Mouse (Mus musculus) sigmoid colon, adult 10 weeks (tissue): Measurements from ENCODE around the gene Grin1. TPM values are rescaled to one million over a fixed set of nuclear protein-coding genes. Genes with fewer than 3 reads are reported as not detected.

Source experiments
- polyA plus RNA-seq: library from polyadenylated mRNA; stranded (reverse); fragments of 350-450 nt; fragmentation: Illumina TruSeq; extraction: RNeasy Lipid Tissue Mini Kit (QIAGEN cat#74804); gene quantifications from one replicate; pipeline ENCODE4 v1.2.3, GENCODE M21; 2014; ENCODE audit warnings: low read depth, low replicate concordance

Grin1 gene
- 0.13 TPM for polyA plus RNA-seq

GRCm38 (mm10) chr2:25318971-25319773 lies at the start of gene Grin1:
Gene Grin1, minus strand, starts transcription at chr2:25319187.

GRCm38 (mm10) chr2:25365091-25365761 lies 46.2 kb upstream of the Grin1 start, which contains the start of gene Uap1l1:
Gene Uap1l1, minus strand, starts transcription at chr2:25365682.

GRCm38 (mm10) chr2:25356208-25357079 lies 37.5 kb upstream of the Grin1 start, which contains the start of gene Dpp7:
Gene Dpp7, minus strand, starts transcription at chr2:25356359.

GRCm38 (mm10) chr2:25332286-25333160 lies 13.5 kb upstream of the Grin1 start, which contains the start of gene Man1b1:
Gene Man1b1, plus strand, starts transcription at chr2:25332338.

GRCm38 (mm10) chr2:25289651-25290050 lies 29.3 kb downstream of the Grin1 start, which contains the start of gene Lrrc26:
Gene Lrrc26, plus strand, starts transcription at chr2:25289915.

GRCm38 (mm10) chr2:25287927-25288649 lies 30.9 kb downstream of the Grin1 start, which contains the start of gene Tmem210:
Gene Tmem210, plus strand, starts transcription at chr2:25288145.

GRCm38 (mm10) chr2:25271827-25272511 lies 47.0 kb downstream of the Grin1 start, which contains the start of the genes Ssna1 and Anapc2:
Gene Ssna1, minus strand, starts transcription at chr2:25272438.
Gene Anapc2, plus strand, starts transcription at chr2:25272478.

GRCm38 (mm10) chr2:25262291-25262767 lies 56.7 kb downstream of the Grin1 start, which contains the start of gene Tprn:
Gene Tprn, plus strand, starts transcription at chr2:25262618.

GRCm38 (mm10) chr2:25255284-25255779 lies 63.7 kb downstream of the Grin1 start, which contains the start of gene Tmem203:
Gene Tmem203, plus strand, starts transcription at chr2:25255439.

GRCm38 (mm10) chr2:25246183-25247072 lies 72.6 kb downstream of the Grin1 start, which contains the start of gene AL732309.1:
Gene AL732309.1, minus strand, starts transcription at chr2:25246863.

GRCm38 (mm10) chr2:25242101-25242506 lies 76.9 kb downstream of the Grin1 start, which contains the start of the genes Rnf208 and Cysrt1:
Gene Rnf208, plus strand, starts transcription at chr2:25242255.
Gene Cysrt1, minus strand, starts transcription at chr2:25242452.

Other genes with a start within 250 kb of the Grin1 start
- gene Entpd8, start 238.9 kb downstream of the Grin1 start, polyA plus RNA-seq: 39.5 TPM
- gene Noxa1, start 224.0 kb downstream of the Grin1 start, polyA plus RNA-seq: 1.2 TPM
- gene Nrarp, start 138.4 kb downstream of the Grin1 start, polyA plus RNA-seq: 14.4 TPM
- gene Tor4a, start 122.3 kb downstream of the Grin1 start, polyA plus RNA-seq: 3.9 TPM
- 6.1 TPM for gene Nelfb, start 107.7 kb downstream of the Grin1 start, polyA plus RNA-seq
- gene Stpg3, start 104.5 kb downstream of the Grin1 start, polyA plus RNA-seq: not detected
- not detected for gene Fam166a, start 100.4 kb downstream of the Grin1 start, polyA plus RNA-seq
- gene Tubb4b, start 94.5 kb downstream of the Grin1 start, polyA plus RNA-seq: 58.7 TPM
- gene Slc34a3, start 84.8 kb downstream of the Grin1 start, polyA plus RNA-seq: not detected
- not detected for gene Rnf224, start 82.4 kb downstream of the Grin1 start, polyA plus RNA-seq
- not detected for gene Rnf208, start 76.9 kb downstream of the Grin1 start, polyA plus RNA-seq
- not detected for gene Cysrt1, start 76.7 kb downstream of the Grin1 start, polyA plus RNA-seq
- gene AL732309.1, start 72.3 kb downstream of the Grin1 start, polyA plus RNA-seq: 0.85 TPM
- 0.76 TPM for gene Tmem203, start 63.7 kb downstream of the Grin1 start, polyA plus RNA-seq
- gene Tprn, start 56.6 kb downstream of the Grin1 start, polyA plus RNA-seq: 7.7 TPM
- 2.0 TPM for gene Ssna1, start 46.7 kb downstream of the Grin1 start, polyA plus RNA-seq
- gene Anapc2, start 46.7 kb downstream of the Grin1 start, polyA plus RNA-seq: 9.7 TPM
- gene Tmem210, start 31.0 kb downstream of the Grin1 start, polyA plus RNA-seq: not detected
- gene Lrrc26, start 29.3 kb downstream of the Grin1 start, polyA plus RNA-seq: 1.0 TPM
- gene Man1b1, start 13.2 kb upstream of the Grin1 start, polyA plus RNA-seq: 21.3 TPM
- 7.7 TPM for gene Dpp7, start 37.2 kb upstream of the Grin1 start, polyA plus RNA-seq
- 3.2 TPM for gene Uap1l1, start 46.5 kb upstream of the Grin1 start, polyA plus RNA-seq
- gene Sapcd2, start 53.1 kb upstream of the Grin1 start, polyA plus RNA-seq: 0.13 TPM
- 0.28 TPM for gene Entpd2, start 76.7 kb upstream of the Grin1 start, polyA plus RNA-seq
- 9.3 TPM for gene Npdc1, start 80.2 kb upstream of the Grin1 start, polyA plus RNA-seq
- not detected for gene Fut7, start 104.1 kb upstream of the Grin1 start, polyA plus RNA-seq
- 0.09 TPM for gene Abca2, start 109.5 kb upstream of the Grin1 start, polyA plus RNA-seq
- gene Clic3, start 137.7 kb upstream of the Grin1 start, polyA plus RNA-seq: not detected
- 2.6 TPM for gene Paxx, start 141.9 kb upstream of the Grin1 start, polyA plus RNA-seq
- gene Ptgds, start 150.9 kb upstream of the Grin1 start, polyA plus RNA-seq: not detected
- not detected for gene Lcn12, start 174.7 kb upstream of the Grin1 start, polyA plus RNA-seq
- gene Fbxw5, start 181.6 kb upstream of the Grin1 start, polyA plus RNA-seq: 1.5 TPM
- gene C8g, start 182.5 kb upstream of the Grin1 start, polyA plus RNA-seq: not detected
- gene Traf2, start 227.8 kb upstream of the Grin1 start, polyA plus RNA-seq: 0.95 TPM
- gene Edf1, start 238.7 kb upstream of the Grin1 start, polyA plus RNA-seq: 2.6 TPM